Mouse (Mus musculus): ENCODE measurements around the gene Ank3. TPM values are rescaled to one million over a fixed set of nuclear protein-coding genes. Genes with fewer than 3 reads are reported as not detected.

The Ank3 gene
- total and polyA plus RNA-seq, 3 experiments, result 3.2 to 6.7 TPM; not detected in 1

- H3K9me3 ChIP-seq (replicated peaks; ENCODE audit: insufficient read depth, low read length), result no peaks in the 10 kb centered on the region
- H3K79me2 ChIP-seq (ENCODE audit: control insufficient read depth, insufficient read depth, low read length, poor library complexity), result no peaks in the 10 kb centered on the region
- no peak for TF ChIP-seq USF1 (IDR thresholded peaks at IDR 0.05; ENCODE audit: low read depth, low read length)
- TF ChIP-seq MAZ (IDR thresholded peaks at IDR 0.05; ENCODE audit: low read depth, low read length), result no peak
- no peak for TF ChIP-seq USF2 (IDR thresholded peaks at IDR 0.05; ENCODE audit: borderline replicate concordance in 1 of 2, insufficient read depth in 1 of 2, low read depth in 1 of 2, low read length in 2 of 2)
- TF ChIP-seq GATA1 (IDR thresholded peaks at IDR 0.05; ENCODE audit: low read depth, low read length), result no peak
- no peak for TF ChIP-seq MAX (IDR thresholded peaks at IDR 0.05; ENCODE audit: low read length)
- TF ChIP-seq POLR2A (IDR thresholded peaks at IDR 0.05; ENCODE audit: control insufficient read depth in 1 of 2, insufficient read depth in 1 of 2, low read depth in 1 of 2, low read length in 2 of 2, poor library complexity in 1 of 2), result no peak
- no peak for TF ChIP-seq NELFE (IDR thresholded peaks at IDR 0.05; ENCODE audit: low read depth, low read length)
- TF ChIP-seq JUND (IDR thresholded peaks at IDR 0.05; ENCODE audit: low read depth, low read length), result no peak
- TF ChIP-seq TBP (IDR thresholded peaks at IDR 0.05; ENCODE audit: low read depth, low read length), result no peak
- no peak for TF ChIP-seq CTCF (IDR thresholded peaks at IDR 0.05 in 2 of 3, conservative IDR thresholded peaks at IDR 0.05 in 1 of 3; ENCODE audit: control insufficient read depth in 1 of 3, insufficient read depth in 1 of 3, low read depth in 2 of 3, low read length in 3 of 3, poor library complexity in 1 of 3, severe bottlenecking in 1 of 3)
- DNase-seq (ENCODE audit: low read depth, low spot score), result no peak
- no peak overlapping the region for H3K4me3 ChIP-seq (ENCODE audit: control insufficient read depth in 1 of 2, insufficient read depth in 1 of 2, low read depth in 2 of 2, low read length in 2 of 2)
- H3K4me1 ChIP-seq (ENCODE audit: control insufficient read depth in 1 of 2, insufficient read depth in 2 of 2, low read length in 2 of 2), result peaks cover 0 to 2% of the 10 kb centered on the region in 2 experiments; a peak in 2 of 4 replicates
- no peak overlapping the region for H3K9ac ChIP-seq (ENCODE audit: control insufficient read depth, low read depth, low read length, poor library complexity, severe bottlenecking)
- peaks cover 0 to under 1% of the 10 kb centered on the region in 2 experiments; a peak in 1 of 4 replicates for H3K27me3 ChIP-seq (ENCODE audit: control insufficient read depth in 1 of 2, insufficient read depth in 2 of 2, low read length in 2 of 2)
- H3K36me3 ChIP-seq (ENCODE audit: control insufficient read depth in 1 of 2, insufficient read depth in 2 of 2, low read length in 2 of 2), result peaks cover 0 to 2% of the 10 kb centered on the region in 2 experiments; a peak in 1 of 4 replicates
- H3K27ac ChIP-seq (ENCODE audit: control insufficient read depth, low read depth, low read length), result no peak overlapping the region
These were observed 538.0 kb downstream of the Ank3 start for GRCm38 (mm10) chr10:69936443-69937067.

GRCm38 (mm10) chr10:69937291-69937921 is 538.8 kb downstream of the Ank3 start:
- DNase-seq (ENCODE audit: low read depth, low spot score), result no peak
- no peaks in the 10 kb centered on the region for H3K9me3 ChIP-seq (replicated peaks; ENCODE audit: insufficient read depth, low read length)
- no peaks in the 10 kb centered on the region for H3K79me2 ChIP-seq (ENCODE audit: control insufficient read depth, insufficient read depth, low read length, poor library complexity)
- H3K36me3 ChIP-seq (ENCODE audit: control insufficient read depth in 1 of 2, insufficient read depth in 2 of 2, low read length in 2 of 2), result peaks cover 0 to 2% of the 10 kb centered on the region in 2 experiments; a peak in 1 of 4 replicates
- H3K4me3 ChIP-seq (ENCODE audit: control insufficient read depth in 1 of 2, insufficient read depth in 1 of 2, low read depth in 2 of 2, low read length in 2 of 2), result no peak overlapping the region
- no peak overlapping the region for H3K27ac ChIP-seq (ENCODE audit: control insufficient read depth, low read depth, low read length)
- TF ChIP-seq POLR2A (IDR thresholded peaks at IDR 0.05; ENCODE audit: control insufficient read depth in 1 of 2, insufficient read depth in 1 of 2, low read depth in 1 of 2, low read length in 2 of 2, poor library complexity in 1 of 2) (no peak), MAFK (IDR thresholded peaks at IDR 0.05; ENCODE audit: borderline replicate concordance, low read depth, low read length) (0 out of 2 replicates have a peak, but pooled peaks have one; percentile 37)
- H3K27me3 ChIP-seq (ENCODE audit: control insufficient read depth in 1 of 2, insufficient read depth in 2 of 2, low read length in 2 of 2), result no peaks in the 10 kb centered on the region
- H3K4me1 ChIP-seq (ENCODE audit: control insufficient read depth in 1 of 2, insufficient read depth in 2 of 2, low read length in 2 of 2), result peaks cover 0 to 2% of the 10 kb centered on the region in 2 experiments; a peak in 2 of 4 replicates
- H3K9ac ChIP-seq (ENCODE audit: control insufficient read depth, low read depth, low read length, poor library complexity, severe bottlenecking), result no peak overlapping the region

- Histone ChIP-seq H3K4me1 (ENCODE audit: control insufficient read depth in 1 of 2, insufficient read depth in 2 of 2, low read length in 2 of 2) (peaks cover 0 to 2% of the 10 kb centered on the region in 2 experiments; a peak in 2 of 4 replicates), H3K9me3 (replicated peaks; ENCODE audit: insufficient read depth, low read length) (no peaks in the 10 kb centered on the region), H3K27ac (ENCODE audit: control insufficient read depth, low read depth, low read length) (no peak overlapping the region), H3K36me3 (ENCODE audit: control insufficient read depth in 1 of 2, insufficient read depth in 2 of 2, low read length in 2 of 2) (peaks cover 0 to 2% of the 10 kb centered on the region in 2 experiments; a peak in 1 of 4 replicates), H3K79me2 (ENCODE audit: control insufficient read depth, insufficient read depth, low read length, poor library complexity) (no peaks in the 10 kb centered on the region), H3K27me3 (ENCODE audit: control insufficient read depth in 1 of 2, insufficient read depth in 2 of 2, low read length in 2 of 2) (no peaks in the 10 kb centered on the region), H3K4me3 (ENCODE audit: control insufficient read depth in 1 of 2, insufficient read depth in 1 of 2, low read depth in 2 of 2, low read length in 2 of 2) (no peak overlapping the region), H3K9ac (ENCODE audit: control insufficient read depth, low read depth, low read length, poor library complexity, severe bottlenecking) (no peak overlapping the region)
- no peak for DNase-seq (ENCODE audit: low read depth, low spot score)
- TF ChIP-seq TBP (IDR thresholded peaks at IDR 0.05; ENCODE audit: low read depth, low read length) (no peak), CHD2 (IDR thresholded peaks at IDR 0.05; ENCODE audit: low read length) (no peak), ETS1 (IDR thresholded peaks at IDR 0.05; ENCODE audit: low read depth, low read length) (no peak), MAX (IDR thresholded peaks at IDR 0.05; ENCODE audit: low read length) (no peak), SIN3A (IDR thresholded peaks at IDR 0.05; ENCODE audit: low read length) (no peak), KAT2A (conservative IDR thresholded peaks at IDR 0.05; ENCODE audit: low read depth, low read length) (no peak), EP300 (IDR thresholded peaks at IDR 0.05; ENCODE audit: low read depth in 1 of 2, low read length in 2 of 2) (no peak), UBTF (IDR thresholded peaks at IDR 0.05; ENCODE audit: borderline replicate concordance, insufficient read depth, low read depth, low read length) (no peak), USF1 (IDR thresholded peaks at IDR 0.05; ENCODE audit: low read depth, low read length) (no peak), NELFE (IDR thresholded peaks at IDR 0.05; ENCODE audit: low read depth, low read length) (no peak), ZC3H11A (IDR thresholded peaks at IDR 0.05; ENCODE audit: low read depth, low read length) (no peak), MXI1 (IDR thresholded peaks at IDR 0.05; ENCODE audit: low read depth, low read length) (no peak), MAZ (IDR thresholded peaks at IDR 0.05; ENCODE audit: low read depth, low read length) (no peak), POLR2AphosphoS5 (IDR thresholded peaks at IDR 0.05; ENCODE audit: borderline replicate concordance, low read depth, low read length) (no peak), JUND (IDR thresholded peaks at IDR 0.05; ENCODE audit: low read depth, low read length) (no peak), TCF12 (IDR thresholded peaks at IDR 0.05; ENCODE audit: low read depth, low read length) (no peak), CTCF (IDR thresholded peaks at IDR 0.05 in 2 of 3, conservative IDR thresholded peaks at IDR 0.05 in 1 of 3; ENCODE audit: control insufficient read depth in 1 of 3, insufficient read depth in 1 of 3, low read depth in 2 of 3, low read length in 3 of 3, poor library complexity in 1 of 3, severe bottlenecking in 1 of 3) (no peak)
These were observed 540.6 kb downstream of the Ank3 start for GRCm38 (mm10) chr10:69939144-69939543.

Data from MEL (cell line).